24 mouse cellular contexts compared by ENCODE assay signal in genomic region chr4:50160893-50161292, GRCm38 (mm10).
A peak's percentile ranks its signal among the peaks of the same experiment; 100 is the strongest.
DNase-seq lines count a peak whose midpoint lies in the region; ATAC-seq and TF ChIP-seq lines count a peak whose summit lies in the region.
"Had no signal": no experiment of that assay in that cellular context is flagged by ENCODE, and none has a peak within 500 bp of the region (broad histone marks: within the 10 kb centered on the region; RNA-seq: fewer than 3 reads in every experiment).

No protein-coding gene starts in this region.

- WGBS in forebrain, postnatal 0 days, result 71% methylated on average over 2 of the region's 2 CpGs
- 81% methylated on average over 2 of the region's 2 CpGs for WGBS in forebrain, embryonic 15.5 days

- H3K4me2 ChIP-seq in forebrain, postnatal 0 days (ENCODE audit: low read depth), result no peak overlapping the region
- H3K4me2 ChIP-seq in forebrain, embryonic 15.5 days (replicated peaks), result no peak overlapping the region
- H3K4me2 ChIP-seq: forebrain, embryonic 13.5 days; heart, embryonic 12.5 days; limb, embryonic 13.5 days had no signal

- no peak overlapping the region for H3K9ac ChIP-seq in forebrain, postnatal 0 days
- H3K9ac ChIP-seq in forebrain, embryonic 15.5 days (replicated peaks), result no peak overlapping the region
- H3K9ac ChIP-seq: forebrain, embryonic 13.5 days; heart, embryonic 12.5 days; limb, embryonic 13.5 days had no signal

- H3K4me3 ChIP-seq in forebrain, postnatal 0 days (ENCODE audit: low read depth, low read length), result no peak overlapping the region
- H3K4me3 ChIP-seq in forebrain, embryonic 15.5 days, result no peak overlapping the region
- no peak overlapping the region for H3K4me3 ChIP-seq in layer of hippocampus, adult 2 months
- H3K4me3 ChIP-seq: forebrain, embryonic 13.5 days; heart, embryonic 12.5 days; limb, embryonic 13.5 days had no signal

- DNase-seq in forebrain, postnatal 0 days, result peak; percentile 5
- no peak for DNase-seq in layer of hippocampus, adult 2 months (ENCODE audit: low spot score in 2 of 2)
- no peak for DNase-seq in layer of hippocampus, postnatal 36 days
- peak; percentile 27 for DNase-seq in retina, embryonic 14.5 days (ENCODE audit: low spot score)
- DNase-seq in retina, postnatal 1 day, result no peak
- DNase-seq in telencephalon, adult 2 months (ENCODE audit: low read depth, low spot score), result peak; percentile 21
- DNase-seq in adrenal gland, postnatal 4 days (ENCODE audit: low spot score in 2 of 2), result no peak
- DNase-seq: adrenal gland, postnatal 14 days; cerebellum, adult 18-20 months; cerebellum, postnatal 25 days; kidney, adult 11 months; kidney, postnatal 25 days; layer of hippocampus, adult 9-11 months; lung, postnatal 10 days; right cerebral cortex, postnatal 4 days; thymus, postnatal 25 days had no signal

- H3K4me1 ChIP-seq in forebrain, postnatal 0 days (ENCODE audit: insufficient read depth), result no peaks in the 10 kb centered on the region
- no peaks in the 10 kb centered on the region for H3K4me1 ChIP-seq in forebrain, embryonic 15.5 days
- H3K4me1 ChIP-seq: forebrain, embryonic 13.5 days; heart, embryonic 12.5 days; limb, embryonic 13.5 days had no signal

- H3K27ac ChIP-seq in forebrain, postnatal 0 days (ENCODE audit: low read depth, low read length), result no peak overlapping the region
- H3K27ac ChIP-seq in forebrain, embryonic 15.5 days (replicated peaks), result no peak overlapping the region
- H3K27ac ChIP-seq in layer of hippocampus, adult 2 months, result no peak overlapping the region
- H3K27ac ChIP-seq: forebrain, embryonic 13.5 days; limb, embryonic 13.5 days had no signal

- no peaks in the 10 kb centered on the region for H3K36me3 ChIP-seq in forebrain, postnatal 0 days (ENCODE audit: insufficient read depth)
- no peaks in the 10 kb centered on the region for H3K36me3 ChIP-seq in forebrain, embryonic 15.5 days
- H3K36me3 ChIP-seq: heart, embryonic 12.5 days; limb, embryonic 13.5 days had no signal

- peak; percentile 30; the same call in 1 of the 2 replicates for TF ChIP-seq CTCF in forebrain, postnatal 0 days (IDR thresholded peaks at IDR 0.05; ENCODE audit: low read depth)
- TF ChIP-seq CTCF in layer of hippocampus, adult 2 months (conservative IDR thresholded peaks at IDR 0.05), result peak; percentile 77

- H3K9me3 ChIP-seq in forebrain, postnatal 0 days (ENCODE audit: low read length), result no peaks in the 10 kb centered on the region
- no peaks in the 10 kb centered on the region for H3K9me3 ChIP-seq in forebrain, embryonic 15.5 days
- H3K9me3 ChIP-seq: forebrain, embryonic 13.5 days; heart, embryonic 12.5 days; limb, embryonic 13.5 days had no signal

- ATAC-seq in forebrain, postnatal 0 days, result no peak
- no peak for ATAC-seq in forebrain, embryonic 15.5 days (replicated peaks)
- ATAC-seq: activated CD4-positive, CD25-positive, alpha-beta regulatory T cell, adult 4 months; forebrain, embryonic 13.5 days; hindbrain, embryonic 16.5 days; midbrain, embryonic 16.5 days; Patski had no signal

- no peaks in the 10 kb centered on the region for H3K27me3 ChIP-seq in forebrain, postnatal 0 days (ENCODE audit: insufficient read depth, low read length)
- no peaks in the 10 kb centered on the region for H3K27me3 ChIP-seq in forebrain, embryonic 15.5 days
- H3K27me3 ChIP-seq: forebrain, embryonic 13.5 days; heart, embryonic 12.5 days; limb, embryonic 13.5 days; Patski had no signal

Comparison
In these comparisons a context has a peak if more than half of its experiments do, and no peak if none do; other contexts are left out.
1. DNase-seq: peak in forebrain, postnatal 0 days (single experiment), retina, embryonic 14.5 days (single experiment) and telencephalon, adult 2 months (single experiment); none in layer of hippocampus, adult 2 months (0 of 2), layer of hippocampus, postnatal 36 days (0 of 2), retina, postnatal 1 day (single experiment) and adrenal gland, postnatal 4 days (0 of 2).